Mouse (Mus musculus) megakaryocyte-erythroid progenitor cell, adult 5-6 weeks (primary cell): ENCODE measurements around the gene Nrsn2. TPM values are rescaled to one million over a fixed set of nuclear protein-coding genes. Genes with fewer than 3 reads are reported as not detected.

Experiments
- ATAC-seq: replicated peaks from 2 replicates; pipeline ENCODE4 v1.8.0; 2016; ENCODE audit warnings: mild to moderate bottlenecking, inconsistent platforms; ENCODE audit not compliant: severe bottlenecking, poor library complexity, low FRiP score, low TSS enrichment
- total RNA-seq, 2 experiments: library from RNA; stranded (forward) in 1 of 2; stranded (reverse) in 1 of 2; fragments of 200-1000, 215-1000 nt in 1 of 2; fragments of >200 nt in 1 of 2; fragmentation: Nextera tagmentation in 1 of 2; gene quantifications; 2 replicates each; pipeline ENCODE4 v1.2.3; 2014 to 2017

Gene Nrsn2
- total RNA-seq, 2 experiments from 2014 or later: not detected

DNA sequence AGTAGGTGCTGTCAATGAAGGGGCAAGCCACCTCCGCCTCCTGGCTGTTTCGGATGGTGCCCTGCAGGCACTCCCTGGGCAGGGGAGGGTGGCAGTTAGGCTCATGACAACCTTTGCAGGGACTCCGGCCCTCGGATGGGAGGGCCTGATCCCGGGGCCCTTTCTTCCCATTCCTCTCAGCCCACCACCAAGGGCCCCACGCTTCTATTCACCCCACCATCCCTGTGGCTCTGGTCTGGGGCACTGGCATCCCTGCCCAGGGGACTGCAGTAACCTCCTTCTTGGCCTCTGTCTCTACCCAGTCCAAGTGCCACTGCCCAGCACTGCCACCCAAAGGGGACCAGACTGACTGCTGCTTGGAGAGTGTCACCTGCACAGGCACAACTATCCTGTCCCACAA, 54.2 kb downstream of the Nrsn2 start:
- ATAC-seq: no peak

DNA sequence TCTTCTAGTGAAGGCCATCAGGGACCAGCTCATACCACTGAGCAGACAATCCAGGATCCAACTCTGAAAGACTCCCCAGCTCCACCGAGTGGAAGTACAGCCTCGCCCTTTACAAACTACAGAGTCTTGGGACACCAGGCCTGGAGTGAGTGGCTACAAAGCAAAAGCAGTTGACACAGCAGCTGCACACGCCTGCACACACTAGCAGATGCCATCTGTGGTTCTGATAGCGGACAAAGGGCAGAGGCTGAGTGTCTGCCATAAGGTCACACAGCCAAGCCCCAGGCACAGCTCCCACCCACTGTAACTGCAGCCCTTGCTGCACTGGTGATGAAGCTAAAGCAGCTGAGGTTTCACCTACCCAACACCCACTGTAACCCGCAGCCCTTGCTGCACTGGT, 54.9 kb downstream of the Nrsn2 start:
- ATAC-seq: no peak

Other genes with a start within 250 kb of the Nrsn2 start
- gene Tcf15, start 233.1 kb downstream of the Nrsn2 start, total RNA-seq (2014; fragmentation: Nextera tagmentation): 1.0 TPM in 1 of 2 replicates, not detected in the other
- 2.1 and 4.3 TPM in 2 replicates for gene Tcf15, start 233.1 kb downstream of the Nrsn2 start, total RNA-seq (2017)
- 109 and 165 TPM in 2 replicates for gene Csnk2a1, start 149.8 kb downstream of the Nrsn2 start, total RNA-seq (2014; fragmentation: Nextera tagmentation)
- 158 and 161 TPM in 2 replicates for gene Csnk2a1, start 149.8 kb downstream of the Nrsn2 start, total RNA-seq (2017)
- 23.5 and 27.8 TPM in 2 replicates for gene Tbc1d20, start 82.8 kb downstream of the Nrsn2 start, total RNA-seq (2014; fragmentation: Nextera tagmentation)
- 11.7 and 12.0 TPM in 2 replicates for gene Tbc1d20, start 82.8 kb downstream of the Nrsn2 start, total RNA-seq (2017)
- gene Rbck1, start 44.0 kb downstream of the Nrsn2 start, total RNA-seq (2014; fragmentation: Nextera tagmentation): 120 and 125 TPM in 2 replicates
- 50.3 and 57.0 TPM in 2 replicates for gene Rbck1, start 44.0 kb downstream of the Nrsn2 start, total RNA-seq (2017)
- 1.0 TPM in 1 of 2 replicates, not detected in the other for gene Trib3, start 32.6 kb downstream of the Nrsn2 start, total RNA-seq (2014; fragmentation: Nextera tagmentation)
- gene Trib3, start 32.6 kb downstream of the Nrsn2 start, total RNA-seq (2017): not detected in 2 replicates
- 22.9 and 25.1 TPM in 2 replicates for gene Sox12, start 21.4 kb upstream of the Nrsn2 start, total RNA-seq (2014; fragmentation: Nextera tagmentation)
- 2.4 and 7.7 TPM in 2 replicates for gene Sox12, start 21.4 kb upstream of the Nrsn2 start, total RNA-seq (2017)
- gene Zcchc3, start 38.4 kb upstream of the Nrsn2 start, total RNA-seq (2014; fragmentation: Nextera tagmentation): 10.1 and 11.2 TPM in 2 replicates
- gene Zcchc3, start 38.4 kb upstream of the Nrsn2 start, total RNA-seq (2017): 6.6 and 7.8 TPM in 2 replicates
- not detected in 2 replicates for gene 6820408C15Rik, start 38.9 kb upstream of the Nrsn2 start, total RNA-seq (2014; fragmentation: Nextera tagmentation)
- gene 6820408C15Rik, start 38.9 kb upstream of the Nrsn2 start, total RNA-seq (2017): not detected in 2 replicates
- gene Defb23, start 88.0 kb upstream of the Nrsn2 start, total RNA-seq (2014; fragmentation: Nextera tagmentation): not detected in 2 replicates
- not detected in 2 replicates for gene Defb23, start 88.0 kb upstream of the Nrsn2 start, total RNA-seq (2017)
- gene Defb20, start 100.4 kb upstream of the Nrsn2 start, total RNA-seq (2014; fragmentation: Nextera tagmentation): not detected in 2 replicates
- gene Defb20, start 100.4 kb upstream of the Nrsn2 start, total RNA-seq (2017): not detected in 2 replicates
- gene Defb22, start 113.5 kb upstream of the Nrsn2 start, total RNA-seq (2014; fragmentation: Nextera tagmentation): not detected in 2 replicates
- gene Defb22, start 113.5 kb upstream of the Nrsn2 start, total RNA-seq (2017): not detected in 2 replicates
- gene Defb26, start 135.1 kb upstream of the Nrsn2 start, total RNA-seq (2014; fragmentation: Nextera tagmentation): not detected in 2 replicates
- gene Defb26, start 135.1 kb upstream of the Nrsn2 start, total RNA-seq (2017): not detected in 2 replicates
- not detected in 2 replicates for gene Defb28, start 141.6 kb upstream of the Nrsn2 start, total RNA-seq (2014; fragmentation: Nextera tagmentation)
- not detected in 2 replicates for gene Defb28, start 141.6 kb upstream of the Nrsn2 start, total RNA-seq (2017)
- not detected in 2 replicates for gene Defb29, start 163.5 kb upstream of the Nrsn2 start, total RNA-seq (2014; fragmentation: Nextera tagmentation)
- not detected in 2 replicates for gene Defb29, start 163.5 kb upstream of the Nrsn2 start, total RNA-seq (2017)
- gene Gm17416, start 192.7 kb upstream of the Nrsn2 start, total RNA-seq (2014; fragmentation: Nextera tagmentation): not detected in 2 replicates
- gene Gm17416, start 192.7 kb upstream of the Nrsn2 start, total RNA-seq (2017): not detected in 2 replicates
- gene Defb21, start 196.1 kb upstream of the Nrsn2 start, total RNA-seq (2014; fragmentation: Nextera tagmentation): not detected in 2 replicates
- not detected in 2 replicates for gene Defb21, start 196.1 kb upstream of the Nrsn2 start, total RNA-seq (2017)
- gene Defb19, start 203.7 kb upstream of the Nrsn2 start, total RNA-seq (2014; fragmentation: Nextera tagmentation): not detected in 2 replicates
- not detected in 2 replicates for gene Defb19, start 203.7 kb upstream of the Nrsn2 start, total RNA-seq (2017)
- gene Defb45, start 222.8 kb upstream of the Nrsn2 start, total RNA-seq (2014; fragmentation: Nextera tagmentation): not detected in 2 replicates
- gene Defb45, start 222.8 kb upstream of the Nrsn2 start, total RNA-seq (2017): not detected in 2 replicates
- gene Defb36, start 227.7 kb upstream of the Nrsn2 start, total RNA-seq (2014; fragmentation: Nextera tagmentation): not detected in 2 replicates
- gene Defb36, start 227.7 kb upstream of the Nrsn2 start, total RNA-seq (2017): not detected in 2 replicates
- gene Defb25, start 246.4 kb upstream of the Nrsn2 start, total RNA-seq (2014; fragmentation: Nextera tagmentation): not detected in 2 replicates
- not detected in 2 replicates for gene Defb25, start 246.4 kb upstream of the Nrsn2 start, total RNA-seq (2017)